7 mouse cellular contexts compared by ENCODE assay signal in genomic region chr17:87531411-87532157, GRCm38 (mm10).
A peak's percentile ranks its signal among the peaks of the same experiment; 100 is the strongest.
DNase-seq lines count a peak whose midpoint lies in the region; ATAC-seq and TF ChIP-seq lines count a peak whose summit lies in the region.

No protein-coding gene starts in this region.

- peak overlapping the region; percentile 64 for H3K4me2 ChIP-seq in forebrain, embryonic 15.5 days (replicated peaks)
- H3K4me2 ChIP-seq in hindbrain, embryonic 12.5 days (replicated peaks), result peak overlapping the region; percentile 69
- H3K4me2 ChIP-seq in limb, embryonic 14.5 days (replicated peaks; ENCODE audit: low read depth, low read length, severe bottlenecking), result peak overlapping the region; percentile 57
- H3K4me2 ChIP-seq in midbrain, embryonic 13.5 days (replicated peaks), result peak overlapping the region; percentile 67

- ATAC-seq in forebrain, embryonic 15.5 days (replicated peaks), result 0 out of 2 replicates have a peak, but pooled peaks have one; percentile 27
- ATAC-seq in hindbrain, embryonic 12.5 days (ENCODE audit: low FRiP score), result peak; percentile 39; the same call in 1 of the 2 replicates
- ATAC-seq in limb, embryonic 14.5 days (ENCODE audit: low FRiP score, low read depth), result no peak
- ATAC-seq in midbrain, embryonic 13.5 days, result peak; percentile 12; the same call in 1 of the 2 replicates

- H3K9me3 ChIP-seq in ES-E14 (ENCODE audit: control insufficient read depth, insufficient read depth, low read depth, low read length), result no peaks in the 10 kb centered on the region
- no peaks in the 10 kb centered on the region for H3K9me3 ChIP-seq in forebrain, embryonic 15.5 days
- no peaks in the 10 kb centered on the region for H3K9me3 ChIP-seq in hindbrain, embryonic 12.5 days (replicated peaks)
- H3K9me3 ChIP-seq in limb, embryonic 14.5 days (ENCODE audit: control insufficient read depth, low read length), result no peaks in the 10 kb centered on the region
- H3K9me3 ChIP-seq in midbrain, embryonic 13.5 days, result no peaks in the 10 kb centered on the region

- peak overlapping the region; percentile 9 to 17; a peak in 3 of 4 replicates for H3K4me3 ChIP-seq in ES-E14 (ENCODE audit: insufficient read depth in 1 of 2, low read depth in 1 of 2, low read length in 2 of 2, poor library complexity in 1 of 2, severe bottlenecking in 1 of 2)
- H3K4me3 ChIP-seq in forebrain, embryonic 15.5 days, result peak overlapping the region; percentile 52
- H3K4me3 ChIP-seq in hindbrain, embryonic 12.5 days, result peak overlapping the region; percentile 38
- H3K4me3 ChIP-seq in limb, embryonic 14.5 days (replicated peaks; ENCODE audit: low read length), result peak overlapping the region; percentile 36
- peak overlapping the region; percentile 41 for H3K4me3 ChIP-seq in midbrain, embryonic 13.5 days (replicated peaks)

- no peaks in the 10 kb centered on the region for H3K27me3 ChIP-seq in forebrain, embryonic 15.5 days
- H3K27me3 ChIP-seq in hindbrain, embryonic 12.5 days, result no peaks in the 10 kb centered on the region
- H3K27me3 ChIP-seq in limb, embryonic 14.5 days (ENCODE audit: control insufficient read depth, insufficient read depth, low read length), result no peaks in the 10 kb centered on the region
- H3K27me3 ChIP-seq in midbrain, embryonic 13.5 days, result peaks cover 8% of the 10 kb centered on the region; the same call in 1 of the 2 replicates

- no peak for DNase-seq in ES-E14 (ENCODE audit: low read depth, low spot score)
- DNase-seq in adrenal gland, adult 8-10 months, result peak; percentile 72
- DNase-seq in limb, embryonic 14.5 days (ENCODE audit: low spot score), result no peak
- no peak for DNase-seq in natural killer cell, adult 2 months (ENCODE audit: low spot score in 2 of 2)

- TF ChIP-seq POLR2A in limb, embryonic 14.5 days (IDR thresholded peaks at IDR 0.05; ENCODE audit: borderline replicate concordance, extremely low read depth, insufficient read depth, insufficient read length), result no peak

- in situ Hi-C loops in ES-E14 (cut with MboI; ENCODE audit: low sequenced_read_pairs in 2 of 2, unreplicated experiment in 2 of 2), result no loop called here

- H3K27ac ChIP-seq in ES-E14 (ENCODE audit: insufficient read depth, low read depth, low read length, poor library complexity, severe bottlenecking), result no peak overlapping the region
- no peak overlapping the region for H3K27ac ChIP-seq in forebrain, embryonic 15.5 days (replicated peaks)
- H3K27ac ChIP-seq in hindbrain, embryonic 12.5 days, result no peak overlapping the region
- H3K27ac ChIP-seq in limb, embryonic 14.5 days (replicated peaks; ENCODE audit: low read depth, low read length), result no peak overlapping the region
- peak overlapping the region; percentile 25; the same call in 1 of the 2 replicates for H3K27ac ChIP-seq in midbrain, embryonic 13.5 days

- H3K4me1 ChIP-seq in ES-E14 (ENCODE audit: control insufficient read depth in 2 of 2, insufficient read depth in 2 of 2, low read length in 2 of 2, poor library complexity in 1 of 2), result peaks cover 0 to 17% of the 10 kb centered on the region in 2 experiments; a peak in 2 of 4 replicates
- peaks cover 32% of the 10 kb centered on the region for H3K4me1 ChIP-seq in forebrain, embryonic 15.5 days
- peaks cover 23% of the 10 kb centered on the region for H3K4me1 ChIP-seq in hindbrain, embryonic 12.5 days
- H3K4me1 ChIP-seq in limb, embryonic 14.5 days (ENCODE audit: control insufficient read depth, insufficient read depth, low read length), result peaks cover 16% of the 10 kb centered on the region
- H3K4me1 ChIP-seq in midbrain, embryonic 13.5 days (replicated peaks), result peaks cover 27% of the 10 kb centered on the region

- 2% methylated on average over 21 of the region's 21 CpGs for WGBS in forebrain, embryonic 15.5 days
- 3% methylated on average over 21 of the region's 21 CpGs for WGBS in hindbrain, embryonic 12.5 days
- WGBS in limb, embryonic 14.5 days, result 7% methylated on average over 21 of the region's 21 CpGs
- 1% methylated on average over 21 of the region's 21 CpGs for WGBS in midbrain, embryonic 13.5 days

- H3K36me3 ChIP-seq in ES-E14 (ENCODE audit: control insufficient read depth, insufficient read depth, low read length, poor library complexity, severe bottlenecking), result no peaks in the 10 kb centered on the region
- no peaks in the 10 kb centered on the region for H3K36me3 ChIP-seq in forebrain, embryonic 15.5 days
- no peaks in the 10 kb centered on the region for H3K36me3 ChIP-seq in hindbrain, embryonic 12.5 days
- no peaks in the 10 kb centered on the region for H3K36me3 ChIP-seq in limb, embryonic 14.5 days (ENCODE audit: control insufficient read depth, insufficient read depth, low read length)
- no peaks in the 10 kb centered on the region for H3K36me3 ChIP-seq in midbrain, embryonic 13.5 days

- H3K9ac ChIP-seq in ES-E14 (ENCODE audit: insufficient read depth, low read depth, low read length, poor library complexity, severe bottlenecking), result peak overlapping the region; percentile 17; the same call in 1 of the 2 replicates
- 0 out of 2 replicates have a peak overlapping the region, but pooled peaks have one; percentile 46 for H3K9ac ChIP-seq in forebrain, embryonic 15.5 days (replicated peaks)
- H3K9ac ChIP-seq in hindbrain, embryonic 12.5 days, result peak overlapping the region; percentile 46
- peak overlapping the region; percentile 2; the same call in 1 of the 2 replicates for H3K9ac ChIP-seq in limb, embryonic 14.5 days (ENCODE audit: low read depth, low read length, severe bottlenecking)
- peak overlapping the region; percentile 55 for H3K9ac ChIP-seq in midbrain, embryonic 13.5 days (replicated peaks)

TF ChIP-seq in ES-E14, 5 proteins besides CTCF, POLR2A, EP300 and RAD21:
- TF ChIP-seq ZNF384 (IDR thresholded peaks at IDR 0.05; ENCODE audit: low read depth, low read length) (no peak), CHD2 (IDR thresholded peaks at IDR 0.05; ENCODE audit: low read depth, low read length) (no peak), HCFC1 (IDR thresholded peaks at IDR 0.05; ENCODE audit: borderline replicate concordance, insufficient read depth, low read length) (no peak), MAFK (IDR thresholded peaks at IDR 0.05; ENCODE audit: insufficient read depth, low read depth, low read length) (no peak), ZC3H11A (IDR thresholded peaks at IDR 0.05; ENCODE audit: borderline replicate concordance, low read depth, low read length) (no peak)
TF ChIP-seq in ES-E14: peak in this region for 0.

Comparison
In these comparisons a context has a peak if more than half of its experiments do, and no peak if none do; other contexts are left out.
1. H3K9ac ChIP-seq: peak in every context shown above with its lines; median percentile 55 in midbrain, embryonic 13.5 days; 46 in forebrain, embryonic 15.5 days; 46 in hindbrain, embryonic 12.5 days; 17 in ES-E14; 2 in limb, embryonic 14.5 days.